Mouse (Mus musculus) kidney, embryonic 15.5 days (tissue): ENCODE measurements at regions not wholly inside any gene's neighbourhood (a gene's known extent, or its start where the extent isn't known, plus 50 kb on each side); places are given as distances from the start of the nearest gene placed in this dataset.
A peak's percentile ranks its signal among the peaks of the same experiment; 100 is the strongest.

Source experiments
- ATAC-seq: fragments of 200-750 bp; cut with Nextera tagmentation; replicated peaks from 2 replicates; pipeline ENCODE4 v1.8.0; 2017; ENCODE audit warnings: moderate TSS enrichment; ENCODE audit not compliant: low FRiP score
- H3K27ac ChIP-seq: fragments of 300-500 bp; sonication (generic); 2 replicates; pipeline ENCODE4 v1.5.1; 2015; ENCODE audit warnings: mild to moderate bottlenecking, inconsistent platforms
- H3K27me3 ChIP-seq: fragments of 300-500 bp; sonication (generic); 2 replicates; pipeline ENCODE4 v1.6.1; 2015; ENCODE audit warnings: inconsistent platforms
- H3K36me3 ChIP-seq: fragments of 300-500 bp; sonication (generic); 2 replicates; pipeline ENCODE4 v1.6.1; 2015; ENCODE audit warnings: inconsistent platforms
- H3K4me1 ChIP-seq: fragments of 300-500 bp; sonication (generic); 2 replicates; pipeline ENCODE4 v1.6.1; 2015; ENCODE audit warnings: inconsistent platforms
- H3K4me2 ChIP-seq: fragments of 300-500 bp; sonication (generic); 2 replicates; pipeline ENCODE4 v1.6.1; 2015; ENCODE audit warnings: moderate library complexity, mild to moderate bottlenecking, inconsistent platforms
- H3K4me3 ChIP-seq: fragments of 300-500 bp; sonication (generic); replicated peaks from 2 replicates; pipeline ENCODE4 v1.5.1; 2015; ENCODE audit warnings: mild to moderate bottlenecking, inconsistent platforms
- H3K9ac ChIP-seq: fragments of 300-500 bp; sonication (generic); 2 replicates; pipeline ENCODE4 v1.6.1; 2015; ENCODE audit warnings: mild to moderate bottlenecking, inconsistent platforms
- H3K9me3 ChIP-seq: fragments of 300-500 bp; sonication (generic); replicated peaks from 2 replicates; pipeline ENCODE4 v1.6.1; 2016; ENCODE audit warnings: inconsistent platforms
- WGBS: fragments of 180-500 bp; shearing (Covaris S2); methylation state at CpG from one replicate; pipeline ENCODE4 v1.1.7; 2015; ENCODE audit warnings: mixed read lengths; 5-methylcytosine and 5-hydroxymethylcytosine counted together

DNA sequence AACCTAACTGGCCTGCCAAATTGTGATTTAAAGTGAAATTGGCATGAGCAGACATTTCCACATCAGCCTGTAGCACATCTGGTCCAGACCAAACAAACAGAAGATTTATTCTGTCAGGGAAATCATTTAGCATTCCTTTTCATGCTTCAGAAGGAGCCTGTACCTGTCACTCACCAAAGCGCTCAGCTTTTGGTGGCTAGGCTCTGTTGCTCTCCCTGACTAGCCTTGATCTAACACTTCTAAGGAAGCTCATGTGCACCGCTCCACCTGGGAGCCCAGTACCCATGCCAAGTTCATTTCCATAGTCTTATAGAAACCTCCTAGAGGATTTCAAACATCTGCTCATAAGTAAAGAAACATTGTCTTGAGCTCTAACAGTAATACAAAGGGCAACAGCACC lies 253.8 kb upstream of the Tfap2d start:
- no peaks in the 10 kb centered on the region for H3K27me3 ChIP-seq
- no peak overlapping the region for H3K4me2 ChIP-seq
- no peak overlapping the region for H3K4me3 ChIP-seq
- H3K36me3 ChIP-seq, result no peaks in the 10 kb centered on the region
- H3K4me1 ChIP-seq, result no peaks in the 10 kb centered on the region
- 81% methylated on average over 2 of the region's 2 CpGs for WGBS
- H3K9ac ChIP-seq, result no peak overlapping the region
- no peaks in the 10 kb centered on the region for H3K9me3 ChIP-seq
- no peak overlapping the region for H3K27ac ChIP-seq
- ATAC-seq, result no peak

DNA sequence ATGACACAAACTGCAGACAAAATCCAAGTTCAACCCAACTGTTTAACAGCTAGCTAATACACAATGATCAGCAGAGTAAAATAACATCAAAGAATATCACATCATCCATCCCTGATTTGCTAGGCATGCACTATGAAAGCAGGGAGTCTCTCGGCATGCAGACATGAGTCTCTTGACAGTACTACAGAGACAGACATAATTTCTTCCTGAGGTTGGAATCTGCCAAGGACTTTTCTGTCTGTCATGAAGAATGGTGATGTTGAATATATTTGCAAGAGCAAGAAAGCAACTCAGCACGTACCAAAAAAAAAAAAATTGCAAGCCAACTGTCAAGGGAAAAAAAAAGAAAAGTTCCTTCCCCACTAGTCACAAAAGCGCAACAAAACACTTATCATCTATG lies 245.4 kb upstream of the Tfap2d start:
- Histone ChIP-seq H3K9ac (no peak overlapping the region), H3K27ac (no peak overlapping the region), H3K4me3 (no peak overlapping the region), H3K4me2 (no peak overlapping the region), H3K27me3 (no peaks in the 10 kb centered on the region), H3K9me3 (no peaks in the 10 kb centered on the region), H3K4me1 (no peaks in the 10 kb centered on the region), H3K36me3 (no peaks in the 10 kb centered on the region)
- ATAC-seq, result no peak
- 81% methylated on average over 3 of the region's 3 CpGs for WGBS

GRCm38 (mm10) chr1:18903266-18903665 lies 199.6 kb upstream of the Tfap2d start:
- no peak overlapping the region for H3K4me3 ChIP-seq
- 83% methylated on average over 1 of the region's 1 CpGs for WGBS
- H3K9ac ChIP-seq, result no peak overlapping the region
- H3K4me1 ChIP-seq, result no peaks in the 10 kb centered on the region
- no peak for ATAC-seq
- no peaks in the 10 kb centered on the region for H3K27me3 ChIP-seq
- H3K27ac ChIP-seq, result no peak overlapping the region
- no peaks in the 10 kb centered on the region for H3K36me3 ChIP-seq
- no peaks in the 10 kb centered on the region for H3K9me3 ChIP-seq
- H3K4me2 ChIP-seq, result no peak overlapping the region

GRCm38 (mm10) chr1:18903696-18904095 lies 199.1 kb upstream of the Tfap2d start:
- H3K27me3 ChIP-seq, result no peaks in the 10 kb centered on the region
- H3K4me1 ChIP-seq, result no peaks in the 10 kb centered on the region
- WGBS, result 52% methylated on average over 4 of the region's 4 CpGs
- no peaks in the 10 kb centered on the region for H3K36me3 ChIP-seq
- no peak overlapping the region for H3K9ac ChIP-seq
- H3K9me3 ChIP-seq, result no peaks in the 10 kb centered on the region
- ATAC-seq, result no peak
- no peak overlapping the region for H3K4me2 ChIP-seq
- no peak overlapping the region for H3K4me3 ChIP-seq
- no peak overlapping the region for H3K27ac ChIP-seq

DNA sequence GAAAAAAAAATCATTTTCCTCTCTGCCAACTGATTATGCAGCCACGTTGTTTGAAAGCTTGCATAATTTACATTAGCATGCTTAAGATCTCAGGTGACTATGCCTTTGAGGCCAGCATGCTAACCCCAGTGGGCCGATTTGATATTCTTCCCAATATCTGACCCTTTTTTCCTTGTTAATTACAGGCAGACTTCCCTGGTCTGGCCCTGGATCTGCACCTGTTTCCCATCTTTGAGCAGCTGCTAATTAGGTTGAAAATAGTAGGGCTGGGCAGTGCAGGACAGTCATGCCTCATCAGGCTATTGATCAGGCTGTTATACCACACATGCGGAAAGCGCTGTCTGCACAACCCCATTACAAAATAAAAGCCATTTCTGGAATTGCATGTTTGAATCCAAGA lies 191.2 kb upstream of the Tfap2d start:
- no peak for ATAC-seq
- 78% methylated on average over 4 of the region's 4 CpGs for WGBS

DNA sequence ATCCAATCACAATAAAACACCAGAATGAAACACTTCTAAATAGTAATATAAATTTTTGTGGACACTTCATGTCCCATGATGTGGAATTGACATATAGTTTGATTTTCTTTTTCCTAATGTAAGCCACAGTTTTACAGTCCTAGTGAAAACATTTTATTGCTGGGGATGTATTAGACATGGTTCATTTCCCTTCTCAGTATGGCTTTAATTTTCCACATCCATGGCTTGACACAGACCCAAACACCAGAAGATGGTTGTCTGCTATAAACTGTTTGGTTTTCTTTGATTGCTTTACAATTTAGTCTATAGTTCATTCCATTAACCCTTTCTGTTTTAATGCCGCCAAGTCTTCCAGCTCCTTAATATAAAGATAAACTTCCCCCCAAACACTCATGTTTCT lies 146.5 kb upstream of the Tfap2d start:
- H3K9me3 ChIP-seq, result no peaks in the 10 kb centered on the region
- no peak for ATAC-seq
- no peaks in the 10 kb centered on the region for H3K27me3 ChIP-seq
- WGBS, result 73% methylated on average over 1 of the region's 1 CpGs
- no peak overlapping the region for H3K9ac ChIP-seq
- no peak overlapping the region for H3K4me2 ChIP-seq
- H3K36me3 ChIP-seq, result no peaks in the 10 kb centered on the region
- H3K27ac ChIP-seq, result no peak overlapping the region
- H3K4me1 ChIP-seq, result no peaks in the 10 kb centered on the region
- no peak overlapping the region for H3K4me3 ChIP-seq

More for the DNA sequence above, 191.2 kb upstream of the Tfap2d start:
- Histone ChIP-seq H3K4me1 (no peaks in the 10 kb centered on the region), H3K9me3 (no peaks in the 10 kb centered on the region), H3K9ac (no peak overlapping the region), H3K4me3 (no peak overlapping the region), H3K4me2 (no peak overlapping the region), H3K27ac (no peak overlapping the region), H3K36me3 (no peaks in the 10 kb centered on the region), H3K27me3 (no peaks in the 10 kb centered on the region)

DNA sequence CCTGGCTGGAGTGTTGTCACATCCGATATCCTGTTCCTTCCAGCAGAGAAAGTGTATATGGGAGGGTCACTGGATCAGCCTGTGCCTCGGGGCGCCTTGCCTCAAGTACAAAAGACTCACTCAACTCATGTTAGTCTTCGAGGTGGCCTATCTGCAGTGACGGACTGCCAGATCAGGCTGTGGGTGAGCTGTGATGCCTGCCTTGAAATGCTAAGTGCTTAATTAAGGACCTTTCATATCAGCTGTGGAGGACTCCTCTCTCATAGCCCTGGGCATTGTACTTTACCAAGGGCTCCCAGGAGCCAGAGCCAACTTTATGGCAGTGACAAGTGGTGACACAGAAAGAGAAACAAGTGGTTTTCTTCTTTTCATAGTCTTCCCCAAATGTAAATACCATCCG lies 145.8 kb upstream of the Tfap2d start:
- H3K4me2 ChIP-seq, result no peak overlapping the region
- H3K27me3 ChIP-seq, result no peaks in the 10 kb centered on the region
- no peak overlapping the region for H3K9ac ChIP-seq
- ATAC-seq, result no peak
- no peak overlapping the region for H3K27ac ChIP-seq
- H3K36me3 ChIP-seq, result no peaks in the 10 kb centered on the region
- no peaks in the 10 kb centered on the region for H3K4me1 ChIP-seq
- no peak overlapping the region for H3K4me3 ChIP-seq
- H3K9me3 ChIP-seq, result no peaks in the 10 kb centered on the region
- WGBS, result 56% methylated on average over 6 of the region's 6 CpGs

GRCm38 (mm10) chr1:18961464-18961863 lies 141.4 kb upstream of the Tfap2d start:
- no peak for ATAC-seq
- Histone ChIP-seq H3K27ac (no peak overlapping the region), H3K4me1 (no peaks in the 10 kb centered on the region), H3K9me3 (no peaks in the 10 kb centered on the region), H3K27me3 (no peaks in the 10 kb centered on the region), H3K4me2 (no peak overlapping the region), H3K36me3 (no peaks in the 10 kb centered on the region), H3K4me3 (no peak overlapping the region), H3K9ac (no peak overlapping the region)
- WGBS, result 68% methylated on average over 9 of the region's 9 CpGs

DNA sequence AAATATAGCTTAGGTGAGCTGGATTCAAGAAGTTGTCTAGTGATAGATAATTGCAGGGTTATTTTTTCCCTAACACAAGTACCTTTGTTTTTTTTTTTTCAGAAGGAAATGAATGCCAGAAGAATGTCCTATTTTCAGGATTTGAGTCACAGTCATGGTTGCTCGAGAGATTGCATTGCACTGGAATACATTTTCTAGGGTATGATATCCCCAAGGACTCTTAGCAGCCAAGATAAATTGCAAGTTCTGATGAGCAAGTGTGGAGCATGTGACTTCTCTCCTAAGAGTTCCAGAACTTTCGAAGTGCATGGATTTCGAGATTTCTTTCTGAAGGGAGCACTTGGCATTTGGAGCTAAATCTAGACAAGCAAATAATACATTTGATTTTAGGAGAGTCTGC lies 140.9 kb upstream of the Tfap2d start:
- 79% methylated on average over 3 of the region's 3 CpGs for WGBS
- Histone ChIP-seq H3K36me3 (no peaks in the 10 kb centered on the region), H3K4me2 (no peak overlapping the region), H3K9me3 (no peaks in the 10 kb centered on the region), H3K27ac (no peak overlapping the region), H3K9ac (no peak overlapping the region), H3K27me3 (no peaks in the 10 kb centered on the region), H3K4me3 (no peak overlapping the region), H3K4me1 (no peaks in the 10 kb centered on the region)
- ATAC-seq, result no peak

GRCm38 (mm10) chr1:18968935-18969334 lies 133.9 kb upstream of the Tfap2d start:
- ATAC-seq, result no peak
- WGBS, result 80% methylated on average over 2 of the region's 2 CpGs

DNA sequence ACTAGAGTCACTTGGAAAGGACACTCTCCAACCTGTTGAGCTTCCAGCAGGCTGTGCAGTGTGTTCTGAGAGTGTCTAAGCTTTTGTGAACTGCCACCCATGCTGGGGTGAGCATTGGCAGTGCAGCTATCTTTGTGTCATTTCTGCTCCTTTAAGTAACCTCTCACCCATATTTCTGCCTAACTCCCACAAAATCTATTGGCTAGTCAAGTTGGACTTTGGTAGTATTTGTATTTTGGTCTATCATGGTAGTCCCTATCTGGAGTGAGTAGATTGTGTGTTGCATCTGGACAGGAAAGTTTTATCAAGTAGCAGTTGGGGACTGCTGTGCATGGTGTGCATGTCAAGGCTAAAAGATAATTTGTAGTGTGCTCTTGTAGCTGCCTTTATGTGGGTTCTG lies 132.6 kb upstream of the Tfap2d start:
- ATAC-seq, result no peak
- Histone ChIP-seq H3K4me2 (no peak overlapping the region), H3K9me3 (no peaks in the 10 kb centered on the region), H3K36me3 (no peaks in the 10 kb centered on the region), H3K4me3 (no peak overlapping the region), H3K9ac (no peak overlapping the region), H3K27ac (no peak overlapping the region), H3K27me3 (no peaks in the 10 kb centered on the region), H3K4me1 (no peaks in the 10 kb centered on the region)

More at GRCm38 (mm10) chr1:18968935-18969334, 133.9 kb upstream of the Tfap2d start:
- H3K36me3 ChIP-seq, result no peaks in the 10 kb centered on the region
- no peak overlapping the region for H3K4me2 ChIP-seq
- H3K4me3 ChIP-seq, result no peak overlapping the region
- H3K27me3 ChIP-seq, result no peaks in the 10 kb centered on the region
- no peaks in the 10 kb centered on the region for H3K4me1 ChIP-seq
- no peak overlapping the region for H3K27ac ChIP-seq
- no peaks in the 10 kb centered on the region for H3K9me3 ChIP-seq
- no peak overlapping the region for H3K9ac ChIP-seq

DNA sequence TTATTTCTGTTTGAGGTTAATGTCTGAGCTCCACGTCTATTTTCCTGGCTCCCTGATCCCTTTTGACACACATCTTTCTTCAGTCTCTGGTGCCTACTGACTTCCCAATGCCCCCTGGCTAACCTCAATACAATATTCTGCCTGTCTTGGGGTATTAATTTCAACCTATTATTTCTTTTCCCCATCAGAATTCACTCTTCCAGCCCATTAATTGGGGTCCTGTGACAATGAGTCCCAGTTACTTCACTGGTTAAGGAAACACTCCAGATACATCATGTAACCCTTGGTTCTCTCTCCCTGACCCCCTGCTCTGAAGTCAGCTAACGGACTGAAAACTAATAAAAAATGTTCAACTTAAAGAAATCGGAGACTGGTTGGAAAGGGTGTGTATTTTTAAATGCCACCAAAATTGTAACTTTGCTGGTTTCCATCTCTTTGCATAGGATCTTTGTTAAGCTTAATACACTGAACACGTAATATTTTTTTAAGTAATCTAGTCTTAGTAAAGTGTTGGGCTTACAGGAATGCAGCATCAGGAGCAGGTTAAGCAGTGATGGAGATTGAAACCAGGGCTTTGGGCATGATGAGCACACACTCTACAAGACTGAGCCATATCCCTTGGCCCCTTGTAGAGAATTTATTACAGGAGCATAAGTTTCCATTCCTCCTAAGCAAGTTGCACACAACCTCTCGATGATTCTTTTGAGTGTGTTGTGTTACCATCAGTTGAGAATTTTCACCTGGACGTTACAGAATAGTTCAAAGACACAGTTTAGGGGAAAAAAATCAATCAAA lies 128.8 kb upstream of the Tfap2d start:
- Histone ChIP-seq H3K27ac (no peak overlapping the region), H3K9ac (no peak overlapping the region), H3K9me3 (no peaks in the 10 kb centered on the region), H3K27me3 (no peaks in the 10 kb centered on the region), H3K36me3 (no peaks in the 10 kb centered on the region), H3K4me1 (no peaks in the 10 kb centered on the region), H3K4me3 (no peak overlapping the region), H3K4me2 (no peak overlapping the region)
- WGBS, result 42% methylated on average over 6 of the region's 6 CpGs
- peak; percentile 87 for ATAC-seq

DNA sequence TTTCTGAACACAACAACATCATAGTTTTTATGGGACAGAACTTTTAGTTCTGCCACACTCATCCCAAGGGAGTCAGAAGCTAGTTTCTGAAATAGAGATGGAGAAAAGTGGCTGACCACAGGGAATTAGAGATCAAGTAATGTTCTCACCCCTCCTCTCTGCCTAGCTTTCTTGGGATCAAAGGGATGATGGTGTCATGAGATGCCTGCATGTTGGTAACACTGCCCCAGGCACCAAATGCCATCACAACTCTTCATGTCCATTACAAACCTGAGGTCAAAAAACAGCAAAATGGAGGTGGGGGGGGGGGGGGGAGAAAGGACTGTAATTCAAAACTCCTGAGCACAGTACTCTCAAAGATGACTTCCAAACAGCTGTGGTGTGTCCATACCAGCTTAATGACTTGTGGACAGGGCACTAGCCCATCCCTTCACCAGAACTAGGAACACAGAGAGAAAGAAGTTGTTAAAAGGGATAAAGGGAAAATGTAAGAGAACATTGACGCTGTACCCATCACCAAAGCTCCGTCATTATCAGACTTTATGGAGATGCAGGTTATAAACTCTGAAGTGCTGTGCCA lies 127.9 kb upstream of the Tfap2d start:
- peak; percentile 83 for ATAC-seq
- Histone ChIP-seq H3K4me1 (no peaks in the 10 kb centered on the region), H3K36me3 (no peaks in the 10 kb centered on the region), H3K27me3 (no peaks in the 10 kb centered on the region), H3K9me3 (no peaks in the 10 kb centered on the region), H3K4me2 (no peak overlapping the region), H3K27ac (no peak overlapping the region), H3K9ac (no peak overlapping the region), H3K4me3 (no peak overlapping the region)
- WGBS, result 50% methylated on average over 2 of the region's 2 CpGs
